24 mouse cellular contexts compared by ENCODE assay signal in the genomic region with DNA sequence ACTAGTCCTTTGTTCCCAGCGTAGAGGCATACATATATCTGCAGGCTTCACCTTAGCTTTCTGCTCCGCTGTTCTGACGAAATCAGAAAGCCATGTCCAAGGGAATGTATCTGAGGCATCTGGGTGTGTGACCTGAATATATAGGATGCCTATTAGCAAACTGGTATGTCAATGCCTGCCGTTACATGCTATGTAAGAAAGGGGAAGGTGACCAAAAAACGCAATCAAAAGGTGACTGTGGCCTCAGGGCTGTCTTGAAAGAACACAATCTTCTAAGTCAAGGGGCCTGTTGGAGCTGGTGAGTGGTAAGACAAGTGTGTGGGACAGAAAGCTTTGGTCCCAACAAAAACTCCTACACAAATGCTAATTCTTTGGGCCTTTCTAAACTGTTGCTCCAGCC. TPM values are rescaled to one million over a fixed set of nuclear protein-coding genes. Genes with fewer than 3 reads are reported as not detected.
DNase-seq lines count a peak whose midpoint lies in the region; ATAC-seq and TF ChIP-seq lines count a peak whose summit lies in the region.
"Had no signal": no experiment of that assay in that cellular context is flagged by ENCODE, and none has a peak within 500 bp of the region (broad histone marks: within the 10 kb centered on the region; RNA-seq: fewer than 3 reads in every experiment).

No protein-coding gene starts in this region.

- no peaks in the 10 kb centered on the region for H3K27me3 ChIP-seq in liver, embryonic 11.5 days (replicated peaks; ENCODE audit: control insufficient read depth, insufficient read depth, low read length)
- H3K27me3 ChIP-seq in liver, embryonic 14.5 days (ENCODE audit: control insufficient read depth, insufficient read depth, low read length): no peaks in the 10 kb centered on the region
- no peaks in the 10 kb centered on the region for H3K27me3 ChIP-seq in liver, postnatal 0 days (ENCODE audit: insufficient read depth, low read length)
- no peaks in the 10 kb centered on the region for H3K27me3 ChIP-seq in intestine, embryonic 15.5 days (replicated peaks)
- H3K27me3 ChIP-seq: heart, embryonic 13.5 days; hindbrain, embryonic 12.5 days; hindbrain, embryonic 15.5 days had no signal

- intact Hi-C loops in heart, postnatal 25 days (cut with DNase I): no loop called here

- ATAC-seq in liver, embryonic 11.5 days (replicated peaks; ENCODE audit: low FRiP score): no peak; the same call in 1 of the 2 replicates
- peak; percentile 16; the same call in 1 of the 2 replicates for ATAC-seq in liver, embryonic 14.5 days (ENCODE audit: insufficient read depth)
- no peak for ATAC-seq in liver, postnatal 0 days
- ATAC-seq in intestine, embryonic 15.5 days: no peak
- ATAC-seq in granulocyte monocyte progenitor cell, adult 5-6 weeks (replicated peaks; ENCODE audit: poor library complexity, severe bottlenecking): no peak
- ATAC-seq: activated CD4-positive, CD25-positive, alpha-beta regulatory T cell, adult 4 months; forebrain, embryonic 14.5 days; forebrain, postnatal 0 days had no signal

- no peak for TF ChIP-seq CTCF in liver, embryonic 14.5 days (IDR thresholded peaks at IDR 0.05; ENCODE audit: low read depth)
- no peak for TF ChIP-seq CTCF in liver, postnatal 0 days (IDR thresholded peaks at IDR 0.05; ENCODE audit: low read depth)

- H3K4me2 ChIP-seq in liver, embryonic 11.5 days: no peak overlapping the region
- H3K4me2 ChIP-seq in liver, embryonic 14.5 days (ENCODE audit: low read depth): no peak overlapping the region; the same call in 1 of the 2 replicates
- H3K4me2 ChIP-seq in liver, postnatal 0 days (ENCODE audit: low read depth, low read length): no peak overlapping the region
- no peak overlapping the region for H3K4me2 ChIP-seq in intestine, embryonic 15.5 days (replicated peaks)
- H3K4me2 ChIP-seq: heart, embryonic 13.5 days; hindbrain, embryonic 12.5 days; hindbrain, embryonic 15.5 days had no signal

- WGBS in liver, embryonic 11.5 days: 71% methylated on average over 5 of the region's 5 CpGs
- 69% methylated on average over 5 of the region's 5 CpGs for WGBS in liver, embryonic 14.5 days (ENCODE audit: insufficient replicate concordance)
- 63% methylated on average over 5 of the region's 5 CpGs for WGBS in liver, postnatal 0 days (ENCODE audit: insufficient replicate concordance)
- 82% methylated on average over 5 of the region's 5 CpGs for WGBS in intestine, embryonic 15.5 days

- peak; percentile 55 for DNase-seq in heart, adult 11 months
- no peak for DNase-seq in heart, postnatal 25 days (ENCODE audit: low spot score)
- no peak for DNase-seq in liver, embryonic 11.5 days (ENCODE audit: low spot score)
- no peak for DNase-seq in liver, embryonic 14.5 days (ENCODE audit: low read depth in 3 of 3, low spot score in 3 of 3)
- no peak for DNase-seq in liver, postnatal 0 days
- DNase-seq in spleen, adult 12 weeks (ENCODE audit: low spot score): no peak
- DNase-seq: adrenal gland, postnatal 10 days; adrenal gland, postnatal 36 days; cerebellum, adult 18-20 months; cerebellum, adult 9-10 months; cerebellum, postnatal 14 days; forebrain, postnatal 0 days; gastrocnemius, adult 2 months; gastrocnemius, postnatal 36 days; heart, adult 2 months; heart, postnatal 14 days had no signal

- H3K9ac ChIP-seq in liver, embryonic 11.5 days (ENCODE audit: low read depth, low read length): no peak overlapping the region
- no peak overlapping the region for H3K9ac ChIP-seq in liver, embryonic 14.5 days (replicated peaks)
- H3K9ac ChIP-seq in liver, postnatal 0 days (replicated peaks): no peak overlapping the region
- no peak overlapping the region for H3K9ac ChIP-seq in intestine, embryonic 15.5 days
- H3K9ac ChIP-seq: forebrain, postnatal 0 days; heart, embryonic 13.5 days; hindbrain, embryonic 12.5 days; hindbrain, embryonic 15.5 days had no signal

- TF ChIP-seq EP300 in liver, embryonic 14.5 days (IDR thresholded peaks at IDR 0.05; ENCODE audit: low read depth): no peak
- no peak for TF ChIP-seq EP300 in liver, postnatal 0 days (IDR thresholded peaks at IDR 0.05; ENCODE audit: low read depth)

- no peaks in the 10 kb centered on the region for H3K9me3 ChIP-seq in liver, embryonic 11.5 days (ENCODE audit: control insufficient read depth, low read length)
- H3K9me3 ChIP-seq in liver, embryonic 14.5 days (ENCODE audit: control insufficient read depth, low read length): no peaks in the 10 kb centered on the region
- H3K9me3 ChIP-seq in liver, postnatal 0 days (ENCODE audit: low read length): no peaks in the 10 kb centered on the region
- no peaks in the 10 kb centered on the region for H3K9me3 ChIP-seq in intestine, embryonic 15.5 days
- H3K9me3 ChIP-seq: hindbrain, embryonic 15.5 days had no signal

- peak overlapping the region; percentile 39 for H3K27ac ChIP-seq in liver, embryonic 11.5 days (ENCODE audit: low read depth, low read length)
- H3K27ac ChIP-seq in liver, embryonic 14.5 days: no peak overlapping the region
- H3K27ac ChIP-seq in liver, postnatal 0 days (ENCODE audit: low read depth): peak overlapping the region; percentile 53
- H3K27ac ChIP-seq in intestine, embryonic 15.5 days: no peak overlapping the region
- H3K27ac ChIP-seq: gastrocnemius, adult 2 months; heart, adult 2 months; heart, embryonic 10.5 days; heart, embryonic 13.5 days; hindbrain, embryonic 12.5 days; hindbrain, embryonic 15.5 days had no signal

- H3K4me1 ChIP-seq in liver, embryonic 11.5 days (replicated peaks; ENCODE audit: control insufficient read depth, insufficient read depth, low read length): peaks cover 8% of the 10 kb centered on the region
- H3K4me1 ChIP-seq in liver, embryonic 14.5 days (replicated peaks; ENCODE audit: control insufficient read depth in 2 of 2, insufficient read depth in 2 of 2, low read length in 1 of 2): peaks cover 0 to 38% of the 10 kb centered on the region in 2 experiments
- H3K4me1 ChIP-seq in liver, postnatal 0 days (ENCODE audit: insufficient read depth): peaks cover 28% of the 10 kb centered on the region
- no peaks in the 10 kb centered on the region; the same call in 1 of the 2 replicates for H3K4me1 ChIP-seq in intestine, embryonic 15.5 days (replicated peaks)
- H3K4me1 ChIP-seq: heart, embryonic 10.5 days; heart, embryonic 13.5 days; hindbrain, embryonic 12.5 days; hindbrain, embryonic 15.5 days had no signal

- no peak overlapping the region for H3K4me3 ChIP-seq in liver, embryonic 11.5 days (ENCODE audit: low read depth, low read length)
- H3K4me3 ChIP-seq in liver, embryonic 14.5 days (ENCODE audit: insufficient read depth in 1 of 2, low read depth in 2 of 2, low read length in 2 of 2): no peak overlapping the region
- H3K4me3 ChIP-seq in liver, postnatal 0 days (ENCODE audit: low read depth, low read length): no peak overlapping the region
- H3K4me3 ChIP-seq in intestine, embryonic 15.5 days (replicated peaks): no peak overlapping the region
- H3K4me3 ChIP-seq: gastrocnemius, adult 2 months; heart, adult 2 months; heart, embryonic 10.5 days; heart, embryonic 13.5 days; hindbrain, embryonic 12.5 days; hindbrain, embryonic 15.5 days had no signal

- H3K36me3 ChIP-seq in liver, embryonic 11.5 days (ENCODE audit: control insufficient read depth, insufficient read depth, low read length): peaks cover 8% of the 10 kb centered on the region; the same call in 1 of the 2 replicates
- H3K36me3 ChIP-seq in liver, embryonic 14.5 days (replicated peaks; ENCODE audit: control insufficient read depth, insufficient read depth, low read depth): no peaks in the 10 kb centered on the region; the same call in 1 of the 2 replicates
- H3K36me3 ChIP-seq in liver, postnatal 0 days (replicated peaks; ENCODE audit: insufficient read depth, low read length): peaks cover 52% of the 10 kb centered on the region
- H3K36me3 ChIP-seq in intestine, embryonic 15.5 days: 0 out of 2 replicates have a peak, but pooled peaks cover 4% of the 10 kb centered on the region

RNA-seq across cellular contexts. Expression of a gene that starts 28.2 kb away (rescaled TPM):
- 10 to 100 TPM; 13.6 to 19.7 TPM for total RNA-seq in heart, postnatal 25 days (2021)
- polyA plus RNA-seq in liver, embryonic 11.5 days (2014; fragmentation: Nextera tagmentation; extraction: Ambion mirVana): 16.3 and 17.5 TPM in 2 replicates
- polyA plus RNA-seq in liver, embryonic 14.5 days (2012; rRNA removed): 5.7 and 7.0 TPM in 2 replicates
- polyA plus RNA-seq in liver, embryonic 14.5 days (2014; fragmentation: Nextera tagmentation; extraction: Ambion mirVana): 12.0 and 13.1 TPM in 2 replicates
- polyA plus RNA-seq in liver, postnatal 0 days (2015; fragmentation: Nextera tagmentation; extraction: Ambion mirVana): 9.9 and 11.0 TPM in 2 replicates
- 3.3 and 3.4 TPM in 2 replicates for polyA plus RNA-seq in intestine, embryonic 15.5 days (2015; fragmentation: Nextera tagmentation; extraction: Ambion mirVana)
- 0.49 and 2.6 TPM in 2 replicates for total RNA-seq in granulocyte monocyte progenitor cell, adult 5-6 weeks (2014; fragmentation: Nextera tagmentation)
- total RNA-seq in granulocyte monocyte progenitor cell, adult 5-6 weeks (2017): 2.2 and 3.8 TPM in 2 replicates

Comparison
In these comparisons a context has a peak if more than half of its experiments do, and no peak if none do; other contexts are left out.
1. H3K27ac ChIP-seq: peak in liver, embryonic 11.5 days (single experiment) and liver, postnatal 0 days (single experiment); none in liver, embryonic 14.5 days (single experiment) and intestine, embryonic 15.5 days (single experiment).